Mouse (Mus musculus): ENCODE results near the gene Tef. TPM values are rescaled to one million over a fixed set of nuclear protein-coding genes. Genes with fewer than 3 reads are reported as not detected.

The Tef gene
- polyA plus RNA-seq, 2 experiments = 25.5 to 45.7 TPM

DNA sequence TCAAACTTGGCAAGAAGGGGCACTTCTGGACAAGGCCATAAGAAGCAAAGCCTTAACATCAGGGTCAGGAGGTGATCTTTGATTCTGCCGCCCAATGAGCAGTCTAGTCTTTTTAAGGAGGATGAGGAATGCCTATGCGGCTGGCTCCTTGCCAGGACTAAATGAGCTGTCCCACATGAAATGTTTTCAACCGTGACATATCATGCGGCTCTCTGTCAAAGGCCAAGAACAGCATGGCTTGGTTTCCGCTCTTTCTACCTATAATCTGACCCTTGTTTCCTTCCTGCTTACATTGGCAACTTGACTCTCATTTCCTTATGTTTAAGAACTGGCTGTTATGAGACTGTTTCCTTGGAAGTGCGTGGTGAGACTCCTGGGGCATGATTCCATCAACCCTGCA is 3.4 kb downstream of the Tef start:
- H3K4me3 ChIP-seq (replicated peaks; ENCODE audit: low read length) = no peak overlapping the region
- no peak for TF ChIP-seq POLR2A (IDR thresholded peaks at IDR 0.05; ENCODE audit: borderline replicate concordance, extremely low read depth, insufficient read depth, insufficient read length)
- H3K36me3 ChIP-seq (ENCODE audit: control insufficient read depth, insufficient read depth, low read length) = no peaks in the 10 kb centered on the region
- no peak overlapping the region for H3K4me2 ChIP-seq (replicated peaks; ENCODE audit: low read depth, low read length, severe bottlenecking)
- WGBS = 59% methylated on average over 6 of the region's 6 CpGs
- DNase-seq (ENCODE audit: low spot score) (peak; percentile 25), ATAC-seq (ENCODE audit: low FRiP score, low read depth) (no peak)
- H3K27me3 ChIP-seq (ENCODE audit: control insufficient read depth, insufficient read depth, low read length) = no peaks in the 10 kb centered on the region
- no peaks in the 10 kb centered on the region for H3K9me3 ChIP-seq (ENCODE audit: control insufficient read depth, low read length)
- H3K9ac ChIP-seq (ENCODE audit: low read depth, low read length, severe bottlenecking) = no peak overlapping the region
- H3K27ac ChIP-seq (replicated peaks; ENCODE audit: low read depth, low read length) = peak overlapping the region; percentile 38; the same call in 1 of the 2 replicates
- peaks cover 45% of the 10 kb centered on the region for H3K4me1 ChIP-seq (ENCODE audit: control insufficient read depth, insufficient read depth, low read length)

DNA sequence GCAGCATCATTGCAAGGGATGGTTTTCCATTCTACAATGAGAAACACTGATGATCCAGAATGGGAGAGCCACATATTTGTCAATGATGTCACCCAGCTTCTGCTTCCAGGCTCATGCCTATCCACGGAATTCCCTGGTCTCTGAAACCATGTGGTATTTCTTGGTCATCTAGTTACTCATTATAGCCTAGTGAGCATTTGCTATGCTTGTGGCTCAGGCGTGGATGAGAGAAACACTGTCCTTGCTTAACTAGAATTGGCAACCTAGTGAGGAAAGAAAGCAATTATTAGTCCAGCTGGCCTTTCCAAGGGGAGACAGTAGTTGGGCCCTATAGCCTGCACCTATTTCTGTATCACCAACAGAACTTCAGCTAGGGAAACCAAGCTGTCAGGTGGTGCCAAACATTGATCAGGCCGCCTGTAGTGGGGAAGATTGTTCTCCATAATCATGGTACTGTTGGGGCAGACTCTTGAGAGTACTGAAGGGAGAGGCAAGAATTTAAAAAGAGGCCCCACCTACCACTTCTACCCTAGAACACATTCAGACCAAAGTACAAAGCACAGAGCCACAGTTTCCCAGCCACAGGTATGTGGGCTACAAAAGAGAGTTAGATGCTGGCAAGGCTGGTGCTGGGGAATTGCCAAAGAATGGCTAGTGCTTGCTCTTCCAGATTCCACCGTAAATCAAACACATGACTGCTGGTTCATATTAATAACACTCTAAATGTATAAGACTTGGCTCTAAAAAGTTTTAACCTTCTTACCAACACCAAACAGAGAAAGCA is 4.6 kb downstream of the Tef start:
- ATAC-seq (ENCODE audit: low FRiP score, low read depth) (no peak), DNase-seq (ENCODE audit: low spot score) (no peak)
- H3K4me3 ChIP-seq (replicated peaks; ENCODE audit: low read length) = no peak overlapping the region
- H3K9me3 ChIP-seq (ENCODE audit: control insufficient read depth, low read length) = no peaks in the 10 kb centered on the region
- no peak overlapping the region for H3K27ac ChIP-seq (replicated peaks; ENCODE audit: low read depth, low read length)
- TF ChIP-seq POLR2A (IDR thresholded peaks at IDR 0.05; ENCODE audit: borderline replicate concordance, extremely low read depth, insufficient read depth, insufficient read length) = no peak
- no peak overlapping the region for H3K9ac ChIP-seq (ENCODE audit: low read depth, low read length, severe bottlenecking)
- no peak overlapping the region for H3K4me2 ChIP-seq (replicated peaks; ENCODE audit: low read depth, low read length, severe bottlenecking)
- peaks cover 44% of the 10 kb centered on the region for H3K4me1 ChIP-seq (ENCODE audit: control insufficient read depth, insufficient read depth, low read length)
- WGBS = 78% methylated on average over 4 of the region's 4 CpGs
- H3K36me3 ChIP-seq (ENCODE audit: control insufficient read depth, insufficient read depth, low read length) = no peaks in the 10 kb centered on the region
- no peaks in the 10 kb centered on the region for H3K27me3 ChIP-seq (ENCODE audit: control insufficient read depth, insufficient read depth, low read length)

- Histone ChIP-seq H3K9ac (ENCODE audit: low read depth, low read length, severe bottlenecking) (no peak overlapping the region), H3K4me1 (ENCODE audit: control insufficient read depth, insufficient read depth, low read length) (peaks cover 35% of the 10 kb centered on the region), H3K4me3 (replicated peaks; ENCODE audit: low read length) (no peak overlapping the region), H3K4me2 (replicated peaks; ENCODE audit: low read depth, low read length, severe bottlenecking) (no peak overlapping the region), H3K27me3 (ENCODE audit: control insufficient read depth, insufficient read depth, low read length) (no peaks in the 10 kb centered on the region), H3K27ac (replicated peaks; ENCODE audit: low read depth, low read length) (no peak overlapping the region), H3K36me3 (ENCODE audit: control insufficient read depth, insufficient read depth, low read length) (no peaks in the 10 kb centered on the region), H3K9me3 (ENCODE audit: control insufficient read depth, low read length) (no peaks in the 10 kb centered on the region)
- DNase-seq (ENCODE audit: low spot score) (no peak), ATAC-seq (ENCODE audit: low FRiP score, low read depth) (no peak)
- WGBS = 66% methylated on average over 2 of the region's 2 CpGs
- no peak for TF ChIP-seq POLR2A (IDR thresholded peaks at IDR 0.05; ENCODE audit: borderline replicate concordance, extremely low read depth, insufficient read depth, insufficient read length)
These were observed 6.6 kb downstream of the Tef start for GRCm38 (mm10) chr15:81808799-81809198.

DNA sequence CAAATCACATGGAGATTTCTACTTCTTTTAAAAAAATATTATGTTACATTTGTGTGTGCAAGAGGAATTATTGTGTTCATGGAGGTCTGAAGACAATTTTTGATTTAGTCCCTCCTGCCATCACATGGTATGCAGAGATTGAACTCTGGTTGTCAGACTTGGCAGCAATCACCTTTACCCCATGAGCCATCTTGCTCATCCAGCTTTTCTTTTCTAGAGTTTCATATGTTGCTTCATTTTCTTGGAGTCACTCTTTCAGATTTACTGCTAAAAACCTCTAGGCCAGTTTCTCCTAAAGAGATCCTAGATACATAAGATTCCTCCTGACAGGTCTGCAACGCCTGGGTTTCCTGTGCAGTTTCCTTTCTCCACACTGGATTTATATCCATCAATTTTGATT is 7.3 kb downstream of the Tef start:
- Histone ChIP-seq H3K4me3 (replicated peaks; ENCODE audit: low read length) (no peak overlapping the region), H3K27ac (replicated peaks; ENCODE audit: low read depth, low read length) (peak overlapping the region; percentile 83; the same call in 1 of the 2 replicates), H3K9me3 (ENCODE audit: control insufficient read depth, low read length) (no peaks in the 10 kb centered on the region), H3K27me3 (ENCODE audit: control insufficient read depth, insufficient read depth, low read length) (no peaks in the 10 kb centered on the region), H3K4me2 (replicated peaks; ENCODE audit: low read depth, low read length, severe bottlenecking) (peak overlapping the region; percentile 79), H3K4me1 (ENCODE audit: control insufficient read depth, insufficient read depth, low read length) (peaks cover 27% of the 10 kb centered on the region), H3K9ac (ENCODE audit: low read depth, low read length, severe bottlenecking) (0 out of 2 replicates have a peak overlapping the region, but pooled peaks have one; percentile 44), H3K36me3 (ENCODE audit: control insufficient read depth, insufficient read depth, low read length) (peaks cover 2% of the 10 kb centered on the region; the same call in 1 of the 2 replicates)
- no peak for DNase-seq (ENCODE audit: low spot score)
- TF ChIP-seq POLR2A (IDR thresholded peaks at IDR 0.05; ENCODE audit: borderline replicate concordance, extremely low read depth, insufficient read depth, insufficient read length) = no peak
- WGBS = 51% methylated on average over 1 of the region's 1 CpGs
- no peak for ATAC-seq (ENCODE audit: low FRiP score, low read depth)

GRCm38 (mm10) chr15:81810150-81810549 is 7.9 kb downstream of the Tef start:
- peak overlapping the region; percentile 83 for H3K27ac ChIP-seq (replicated peaks; ENCODE audit: low read depth, low read length)
- peaks cover 24% of the 10 kb centered on the region for H3K4me1 ChIP-seq (ENCODE audit: control insufficient read depth, insufficient read depth, low read length)
- no peak for ATAC-seq (ENCODE audit: low FRiP score, low read depth)
- H3K4me2 ChIP-seq (replicated peaks; ENCODE audit: low read depth, low read length, severe bottlenecking) = peak overlapping the region; percentile 79
- peak; percentile 86 for DNase-seq (ENCODE audit: low spot score)
- H3K4me3 ChIP-seq (replicated peaks; ENCODE audit: low read length) = peak overlapping the region; percentile 72
- no peaks in the 10 kb centered on the region for H3K27me3 ChIP-seq (ENCODE audit: control insufficient read depth, insufficient read depth, low read length)
- whole genome bisulfite sequencing = 2% methylated on average over 10 of the region's 10 CpGs
- peaks cover 8% of the 10 kb centered on the region for H3K36me3 ChIP-seq (ENCODE audit: control insufficient read depth, insufficient read depth, low read length)
- TF ChIP-seq POLR2A (IDR thresholded peaks at IDR 0.05; ENCODE audit: borderline replicate concordance, extremely low read depth, insufficient read depth, insufficient read length) = no peak
- H3K9ac ChIP-seq (ENCODE audit: low read depth, low read length, severe bottlenecking) = peak overlapping the region; percentile 44
- no peaks in the 10 kb centered on the region for H3K9me3 ChIP-seq (ENCODE audit: control insufficient read depth, low read length)

All from limb, embryonic 14.5 days (tissue).